Mouse (Mus musculus): ENCODE data around the gene Tenm2. TPM values are rescaled to one million over a fixed set of nuclear protein-coding genes. Genes with fewer than 3 reads are reported as not detected.

Tenm2 gene
- polyA plus RNA-seq, 1 experiment from 2014 or later, result 3.4 TPM

- 69% methylated on average over 2 of the region's 2 CpGs for WGBS
- Histone ChIP-seq H3K36me3 (ENCODE audit: control insufficient read depth, insufficient read depth, low read length) (no peaks in the 10 kb centered on the region), H3K9ac (ENCODE audit: low read depth, low read length) (no peak overlapping the region), H3K27me3 (replicated peaks; ENCODE audit: control insufficient read depth, insufficient read depth, low read length) (no peaks in the 10 kb centered on the region), H3K27ac (replicated peaks; ENCODE audit: low read depth, low read length) (no peak overlapping the region), H3K4me1 (ENCODE audit: control insufficient read depth, insufficient read depth, low read length) (no peaks in the 10 kb centered on the region), H3K4me3 (ENCODE audit: low read depth, low read length) (no peak overlapping the region), H3K4me2 (ENCODE audit: low read depth, low read length) (no peak overlapping the region), H3K9me3 (ENCODE audit: control insufficient read depth, low read length) (no peaks in the 10 kb centered on the region)
- DNase-seq (ENCODE audit: low spot score), result no peak
- ATAC-seq (ENCODE audit: low read depth), result no peak
These were observed 13.0 kb downstream of the Tenm2 start for GRCm38 (mm10) chr11:37222737-37223136.

GRCm38 (mm10) chr11:37222056-37222455 is 13.7 kb downstream of the Tenm2 start:
- Histone ChIP-seq H3K27me3 (replicated peaks; ENCODE audit: control insufficient read depth, insufficient read depth, low read length) (no peaks in the 10 kb centered on the region), H3K4me1 (ENCODE audit: control insufficient read depth, insufficient read depth, low read length) (no peaks in the 10 kb centered on the region), H3K9ac (ENCODE audit: low read depth, low read length) (no peak overlapping the region), H3K4me2 (ENCODE audit: low read depth, low read length) (no peak overlapping the region), H3K36me3 (ENCODE audit: control insufficient read depth, insufficient read depth, low read length) (no peaks in the 10 kb centered on the region), H3K9me3 (ENCODE audit: control insufficient read depth, low read length) (no peaks in the 10 kb centered on the region), H3K4me3 (ENCODE audit: low read depth, low read length) (no peak overlapping the region), H3K27ac (replicated peaks; ENCODE audit: low read depth, low read length) (no peak overlapping the region)
- 92% methylated on average over 2 of the region's 2 CpGs for WGBS
- DNase-seq (ENCODE audit: low spot score) (no peak), ATAC-seq (ENCODE audit: low read depth) (no peak)

GRCm38 (mm10) chr11:37220921-37221320 is 14.8 kb downstream of the Tenm2 start:
- Histone ChIP-seq H3K27me3 (replicated peaks; ENCODE audit: control insufficient read depth, insufficient read depth, low read length) (no peaks in the 10 kb centered on the region), H3K36me3 (ENCODE audit: control insufficient read depth, insufficient read depth, low read length) (no peaks in the 10 kb centered on the region), H3K27ac (replicated peaks; ENCODE audit: low read depth, low read length) (no peak overlapping the region), H3K9ac (ENCODE audit: low read depth, low read length) (no peak overlapping the region), H3K4me3 (ENCODE audit: low read depth, low read length) (no peak overlapping the region), H3K4me2 (ENCODE audit: low read depth, low read length) (no peak overlapping the region), H3K4me1 (ENCODE audit: control insufficient read depth, insufficient read depth, low read length) (no peaks in the 10 kb centered on the region), H3K9me3 (ENCODE audit: control insufficient read depth, low read length) (no peaks in the 10 kb centered on the region)
- no peak for ATAC-seq (ENCODE audit: low read depth)
- WGBS, result 70% methylated on average over 6 of the region's 6 CpGs
- DNase-seq (ENCODE audit: low spot score), result peak; percentile 63

GRCm38 (mm10) chr11:37186132-37186531 is 49.6 kb downstream of the Tenm2 start:
- 19% methylated on average over 3 of the region's 3 CpGs for WGBS
- Histone ChIP-seq H3K4me1 (ENCODE audit: control insufficient read depth, insufficient read depth, low read length) (no peaks in the 10 kb centered on the region), H3K4me3 (ENCODE audit: low read depth, low read length) (no peak overlapping the region), H3K9ac (ENCODE audit: low read depth, low read length) (no peak overlapping the region), H3K27ac (replicated peaks; ENCODE audit: low read depth, low read length) (no peak overlapping the region), H3K9me3 (ENCODE audit: control insufficient read depth, low read length) (no peaks in the 10 kb centered on the region), H3K27me3 (replicated peaks; ENCODE audit: control insufficient read depth, insufficient read depth, low read length) (no peaks in the 10 kb centered on the region), H3K36me3 (ENCODE audit: control insufficient read depth, insufficient read depth, low read length) (no peaks in the 10 kb centered on the region), H3K4me2 (ENCODE audit: low read depth, low read length) (no peak overlapping the region)
- ATAC-seq (ENCODE audit: low read depth), result 0 out of 2 replicates have a peak, but pooled peaks have one; percentile 18
- peak; percentile 56 for DNase-seq (ENCODE audit: low spot score)

GRCm38 (mm10) chr11:37177426-37177825 is 58.3 kb downstream of the Tenm2 start:
- Histone ChIP-seq H3K4me2 (ENCODE audit: low read depth, low read length) (no peak overlapping the region), H3K9me3 (ENCODE audit: control insufficient read depth, low read length) (no peaks in the 10 kb centered on the region), H3K9ac (ENCODE audit: low read depth, low read length) (no peak overlapping the region), H3K36me3 (ENCODE audit: control insufficient read depth, insufficient read depth, low read length) (no peaks in the 10 kb centered on the region), H3K27ac (replicated peaks; ENCODE audit: low read depth, low read length) (no peak overlapping the region), H3K4me3 (ENCODE audit: low read depth, low read length) (no peak overlapping the region), H3K4me1 (ENCODE audit: control insufficient read depth, insufficient read depth, low read length) (no peaks in the 10 kb centered on the region), H3K27me3 (replicated peaks; ENCODE audit: control insufficient read depth, insufficient read depth, low read length) (no peaks in the 10 kb centered on the region)
- no peak for DNase-seq (ENCODE audit: low spot score)
- WGBS, result 82% methylated on average over 6 of the region's 6 CpGs
- no peak for ATAC-seq (ENCODE audit: low read depth)

GRCm38 (mm10) chr11:37153933-37154880 is 81.6 kb downstream of the Tenm2 start:
- peak; percentile 76 for DNase-seq (ENCODE audit: low spot score)
- Histone ChIP-seq H3K4me3 (ENCODE audit: low read depth, low read length) (no peak overlapping the region), H3K9me3 (ENCODE audit: control insufficient read depth, low read length) (no peaks in the 10 kb centered on the region), H3K4me2 (ENCODE audit: low read depth, low read length) (no peak overlapping the region), H3K36me3 (ENCODE audit: control insufficient read depth, insufficient read depth, low read length) (no peaks in the 10 kb centered on the region), H3K9ac (ENCODE audit: low read depth, low read length) (no peak overlapping the region), H3K27me3 (replicated peaks; ENCODE audit: control insufficient read depth, insufficient read depth, low read length) (no peaks in the 10 kb centered on the region), H3K27ac (replicated peaks; ENCODE audit: low read depth, low read length) (no peak overlapping the region), H3K4me1 (ENCODE audit: control insufficient read depth, insufficient read depth, low read length) (no peaks in the 10 kb centered on the region)
- 31% methylated on average over 13 of the region's 13 CpGs for WGBS
- peak; percentile 79; the same call in 1 of the 2 replicates for ATAC-seq (ENCODE audit: low read depth)

- Histone ChIP-seq H3K27me3 (replicated peaks; ENCODE audit: control insufficient read depth, insufficient read depth, low read length) (no peaks in the 10 kb centered on the region), H3K4me1 (ENCODE audit: control insufficient read depth, insufficient read depth, low read length) (no peaks in the 10 kb centered on the region), H3K4me2 (ENCODE audit: low read depth, low read length) (no peak overlapping the region), H3K4me3 (ENCODE audit: low read depth, low read length) (no peak overlapping the region), H3K36me3 (ENCODE audit: control insufficient read depth, insufficient read depth, low read length) (no peaks in the 10 kb centered on the region), H3K9me3 (ENCODE audit: control insufficient read depth, low read length) (no peaks in the 10 kb centered on the region), H3K27ac (replicated peaks; ENCODE audit: low read depth, low read length) (no peak overlapping the region), H3K9ac (ENCODE audit: low read depth, low read length) (no peak overlapping the region)
- no peak for DNase-seq (ENCODE audit: low spot score)
- 62% methylated on average over 5 of the region's 5 CpGs for WGBS
- ATAC-seq (ENCODE audit: low read depth), result no peak
These were observed 82.4 kb downstream of the Tenm2 start for GRCm38 (mm10) chr11:37153382-37153781.

- H3K9me3 ChIP-seq (ENCODE audit: control insufficient read depth, low read length), result no peaks in the 10 kb centered on the region
- DNase-seq (ENCODE audit: low spot score) (no peak), ATAC-seq (ENCODE audit: low read depth) (no peak)
- H3K27me3 ChIP-seq (replicated peaks; ENCODE audit: control insufficient read depth, insufficient read depth, low read length), result no peaks in the 10 kb centered on the region
- no peak overlapping the region for H3K4me3 ChIP-seq (ENCODE audit: low read depth, low read length)
- no peak overlapping the region for H3K27ac ChIP-seq (replicated peaks; ENCODE audit: low read depth, low read length)
- WGBS, result 73% methylated on average over 1 of the region's 1 CpGs
- no peaks in the 10 kb centered on the region for H3K4me1 ChIP-seq (ENCODE audit: control insufficient read depth, insufficient read depth, low read length)
- H3K9ac ChIP-seq (ENCODE audit: low read depth, low read length), result no peak overlapping the region
- H3K36me3 ChIP-seq (ENCODE audit: control insufficient read depth, insufficient read depth, low read length), result no peaks in the 10 kb centered on the region
- no peak overlapping the region for H3K4me2 ChIP-seq (ENCODE audit: low read depth, low read length)
These were observed 85.8 kb downstream of the Tenm2 start for GRCm38 (mm10) chr11:37150011-37150410.

GRCm38 (mm10) chr11:37143996-37144395 is 91.8 kb downstream of the Tenm2 start:
- H3K9ac ChIP-seq (ENCODE audit: low read depth, low read length), result no peak overlapping the region
- ATAC-seq (ENCODE audit: low read depth) (no peak), DNase-seq (ENCODE audit: low spot score) (no peak)
- H3K27me3 ChIP-seq (replicated peaks; ENCODE audit: control insufficient read depth, insufficient read depth, low read length), result no peaks in the 10 kb centered on the region
- no peak overlapping the region for H3K27ac ChIP-seq (replicated peaks; ENCODE audit: low read depth, low read length)
- H3K4me1 ChIP-seq (ENCODE audit: control insufficient read depth, insufficient read depth, low read length), result no peaks in the 10 kb centered on the region
- WGBS, result 67% methylated on average over 6 of the region's 6 CpGs
- H3K36me3 ChIP-seq (ENCODE audit: control insufficient read depth, insufficient read depth, low read length), result no peaks in the 10 kb centered on the region
- H3K4me3 ChIP-seq (ENCODE audit: low read depth, low read length), result no peak overlapping the region
- no peak overlapping the region for H3K4me2 ChIP-seq (ENCODE audit: low read depth, low read length)
- H3K9me3 ChIP-seq (ENCODE audit: control insufficient read depth, low read length), result no peaks in the 10 kb centered on the region

Measured in embryonic facial prominence, embryonic 14.5 days (tissue).